Comparison of ENCODE assay signal across 10 mouse cellular contexts in the genomic region with DNA sequence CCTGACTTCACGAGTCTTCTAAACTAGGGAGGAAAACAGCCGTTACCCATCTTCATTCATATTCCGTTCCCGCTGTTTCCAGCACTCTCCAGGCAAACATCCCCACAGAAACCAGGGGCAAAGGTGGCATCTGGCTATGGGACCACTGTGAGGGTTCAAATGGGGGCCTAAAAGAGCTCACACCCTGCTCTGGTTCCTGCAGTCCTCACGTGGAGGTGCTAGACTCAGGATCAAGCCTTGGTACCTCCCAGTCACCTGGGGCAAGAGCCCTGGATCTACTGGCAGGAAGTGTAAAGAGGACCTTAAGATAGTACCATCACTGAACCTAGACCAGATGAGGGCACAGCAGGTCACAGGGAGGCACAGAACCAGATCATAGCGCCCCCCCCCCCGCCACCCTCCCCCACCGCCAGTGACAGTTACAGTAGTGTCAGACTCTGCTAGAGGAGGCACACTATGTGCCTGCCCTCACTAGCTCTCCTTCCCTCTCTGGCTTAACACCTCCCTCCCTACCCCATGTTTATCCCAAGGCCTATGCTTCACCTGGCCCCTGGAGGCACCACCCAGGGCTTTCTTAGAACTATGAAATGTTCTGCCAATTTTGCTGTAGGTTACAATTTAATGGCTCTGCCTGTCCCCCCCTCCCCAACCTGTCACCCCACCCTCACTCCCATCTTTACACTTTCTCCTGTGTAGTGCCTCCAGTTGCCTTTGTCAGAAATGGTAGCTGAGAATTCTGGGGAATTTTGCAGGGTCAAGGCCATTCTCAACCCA. TPM values are rescaled to one million over a fixed set of nuclear protein-coding genes. Genes with fewer than 3 reads are reported as not detected.
DNase-seq lines count a peak whose midpoint lies in the region; ATAC-seq and TF ChIP-seq lines count a peak whose summit lies in the region.
"Had no signal": no experiment of that assay in that cellular context is flagged by ENCODE, and none has a peak within 500 bp of the region (broad histone marks: within the 10 kb centered on the region; RNA-seq: fewer than 3 reads in every experiment).

No protein-coding gene starts in this region.

- peak overlapping the region; percentile 18; the same call in 1 of the 2 replicates for H3K4me2 ChIP-seq in midbrain, postnatal 0 days (ENCODE audit: low read depth, low read length, poor library complexity, severe bottlenecking)
- no peak overlapping the region for H3K4me2 ChIP-seq in midbrain, embryonic 14.5 days (ENCODE audit: low read length)
- peak overlapping the region; percentile 77 for H3K4me2 ChIP-seq in intestine, postnatal 0 days (replicated peaks; ENCODE audit: low read depth)
- peak overlapping the region; percentile 45 for H3K4me2 ChIP-seq in stomach, embryonic 14.5 days (replicated peaks; ENCODE audit: low read depth, low read length)

- WGBS in midbrain, postnatal 0 days = 36% methylated on average over 8 of the region's 8 CpGs
- 41% methylated on average over 8 of the region's 8 CpGs for WGBS in midbrain, embryonic 14.5 days
- WGBS in intestine, postnatal 0 days = 29% methylated on average over 8 of the region's 8 CpGs
- 21% methylated on average over 7 of the region's 8 CpGs for WGBS in stomach, embryonic 14.5 days

- no peak overlapping the region for H3K27ac ChIP-seq in midbrain, postnatal 0 days (ENCODE audit: low read depth, low read length)
- H3K27ac ChIP-seq in midbrain, embryonic 14.5 days (replicated peaks; ENCODE audit: low read depth, low read length) = no peak overlapping the region
- H3K27ac ChIP-seq in intestine, postnatal 0 days (ENCODE audit: low read depth, low read length) = no peak overlapping the region
- no peak overlapping the region for H3K27ac ChIP-seq in stomach, embryonic 14.5 days (ENCODE audit: low read length)
- H3K27ac ChIP-seq: hindbrain, embryonic 10.5 days had no signal

- TF ChIP-seq CTCF in midbrain, postnatal 0 days (IDR thresholded peaks at IDR 0.05) = no peak
- no peak for TF ChIP-seq CTCF in intestine, postnatal 0 days (IDR thresholded peaks at IDR 0.05; ENCODE audit: low read depth)

- DNase-seq in midbrain, postnatal 0 days (ENCODE audit: low spot score) = no peak
- DNase-seq in midbrain, embryonic 14.5 days = no peak
- DNase-seq in layer of hippocampus, postnatal 14 days (ENCODE audit: low spot score in 2 of 2) = no peak
- DNase-seq in gastrocnemius, postnatal 25 days = no peak

- no peak for ATAC-seq in erythroblast, adult 5-6 weeks (replicated peaks; ENCODE audit: low FRiP score, poor library complexity, severe bottlenecking)
- ATAC-seq in midbrain, postnatal 0 days (ENCODE audit: low FRiP score) = no peak
- no peak for ATAC-seq in midbrain, embryonic 14.5 days (ENCODE audit: low FRiP score, low TSS enrichment)
- ATAC-seq in intestine, postnatal 0 days = no peak
- no peak for ATAC-seq in stomach, embryonic 14.5 days (ENCODE audit: insufficient number of reproducible peaks, insufficient read depth, low FRiP score, low read depth)

- H3K4me3 ChIP-seq in erythroblast, embryonic 14.5 days (replicated peaks) = peak overlapping the region; percentile 46
- no peak overlapping the region for H3K4me3 ChIP-seq in midbrain, postnatal 0 days (ENCODE audit: low read depth, low read length)
- H3K4me3 ChIP-seq in midbrain, embryonic 14.5 days (replicated peaks; ENCODE audit: low read depth, low read length) = no peak overlapping the region
- H3K4me3 ChIP-seq in intestine, postnatal 0 days (ENCODE audit: low read depth, low read length) = peak overlapping the region; percentile 31; the same call in 1 of the 2 replicates
- no peak overlapping the region for H3K4me3 ChIP-seq in stomach, embryonic 14.5 days (ENCODE audit: low read depth, low read length)

- peaks cover 55% of the 10 kb centered on the region for H3K4me1 ChIP-seq in erythroblast, embryonic 14.5 days (ENCODE audit: control insufficient read depth)
- H3K4me1 ChIP-seq in midbrain, postnatal 0 days (ENCODE audit: insufficient read depth, low read length) = 0 out of 2 replicates have a peak, but pooled peaks cover 9% of the 10 kb centered on the region
- H3K4me1 ChIP-seq in midbrain, embryonic 14.5 days (ENCODE audit: control insufficient read depth, insufficient read depth, low read length) = no peaks in the 10 kb centered on the region
- H3K4me1 ChIP-seq in intestine, postnatal 0 days (replicated peaks; ENCODE audit: control insufficient read depth, insufficient read depth, low read length) = 0 out of 2 replicates have a peak, but pooled peaks cover 2% of the 10 kb centered on the region
- peaks cover 5% of the 10 kb centered on the region; the same call in 1 of the 2 replicates for H3K4me1 ChIP-seq in stomach, embryonic 14.5 days (ENCODE audit: control insufficient read depth, insufficient read depth, low read length)

- no peaks in the 10 kb centered on the region for H3K9me3 ChIP-seq in erythroblast, embryonic 14.5 days (ENCODE audit: control insufficient read depth, low read length)
- no peaks in the 10 kb centered on the region for H3K9me3 ChIP-seq in midbrain, postnatal 0 days (ENCODE audit: low read length)
- H3K9me3 ChIP-seq in midbrain, embryonic 14.5 days (ENCODE audit: control insufficient read depth, low read length) = no peaks in the 10 kb centered on the region
- no peaks in the 10 kb centered on the region for H3K9me3 ChIP-seq in intestine, postnatal 0 days (ENCODE audit: control insufficient read depth)
- H3K9me3 ChIP-seq in stomach, embryonic 14.5 days (ENCODE audit: control insufficient read depth, low read depth, low read length) = no peaks in the 10 kb centered on the region
- H3K9me3 ChIP-seq: hindbrain, embryonic 10.5 days had no signal

- no peaks in the 10 kb centered on the region; the same call in 1 of the 2 replicates for H3K27me3 ChIP-seq in erythroblast, embryonic 14.5 days (ENCODE audit: control insufficient read depth)
- H3K27me3 ChIP-seq in midbrain, postnatal 0 days (ENCODE audit: insufficient read depth, low read length) = no peaks in the 10 kb centered on the region
- no peaks in the 10 kb centered on the region for H3K27me3 ChIP-seq in midbrain, embryonic 14.5 days (ENCODE audit: control insufficient read depth, insufficient read depth, low read length)
- no peaks in the 10 kb centered on the region for H3K27me3 ChIP-seq in intestine, postnatal 0 days (replicated peaks; ENCODE audit: control insufficient read depth, insufficient read depth, low read length)
- H3K27me3 ChIP-seq in stomach, embryonic 14.5 days (ENCODE audit: control insufficient read depth, insufficient read depth, low read length) = no peaks in the 10 kb centered on the region

- no peak overlapping the region for H3K9ac ChIP-seq in midbrain, postnatal 0 days (replicated peaks; ENCODE audit: low read length, poor library complexity, severe bottlenecking)
- no peak overlapping the region for H3K9ac ChIP-seq in midbrain, embryonic 14.5 days (replicated peaks; ENCODE audit: low read length)
- no peak overlapping the region for H3K9ac ChIP-seq in intestine, postnatal 0 days (ENCODE audit: low read depth, low read length)
- no peak overlapping the region; the same call in 1 of the 2 replicates for H3K9ac ChIP-seq in stomach, embryonic 14.5 days (replicated peaks; ENCODE audit: low read depth, low read length)

- peaks cover 41% of the 10 kb centered on the region for H3K36me3 ChIP-seq in erythroblast, embryonic 14.5 days (ENCODE audit: control insufficient read depth)
- peaks cover 28% of the 10 kb centered on the region for H3K36me3 ChIP-seq in midbrain, postnatal 0 days (ENCODE audit: insufficient read depth, low read length)
- peaks cover 34% of the 10 kb centered on the region for H3K36me3 ChIP-seq in midbrain, embryonic 14.5 days (ENCODE audit: control insufficient read depth, insufficient read depth, low read length)
- H3K36me3 ChIP-seq in intestine, postnatal 0 days (ENCODE audit: control insufficient read depth, insufficient read depth) = peaks cover 24% of the 10 kb centered on the region
- peaks cover 21% of the 10 kb centered on the region for H3K36me3 ChIP-seq in stomach, embryonic 14.5 days (ENCODE audit: control insufficient read depth, insufficient read depth, low read length)

RNA-seq across cellular contexts. Expression of a gene that starts 1.0 kb away (rescaled TPM):
- 0.13 and 0.18 TPM in 2 replicates for polyA plus RNA-seq in erythroblast, embryonic 14.5 days (2012)
- total RNA-seq in erythroblast, adult 5-6 weeks (2015; ENCODE audit: low replicate concordance) = 10.6 and 16.1 TPM in 2 replicates
- total RNA-seq in erythroblast, adult 5-6 weeks (2017; ENCODE audit: low replicate concordance) = 1.5 and 3.1 TPM in 2 replicates
- total RNA-seq in midbrain, postnatal 0 days (2014; rRNA removed) = 0.55 and 1.2 TPM in 2 replicates
- polyA plus RNA-seq in midbrain, postnatal 0 days (2015; fragmentation: Nextera tagmentation; extraction: Ambion mirVana) = 0.20 TPM in 1 of 2 replicates, not detected in the other
- polyA plus RNA-seq in midbrain, embryonic 14.5 days (2014; fragmentation: Nextera tagmentation; extraction: Ambion mirVana) = 0.12 TPM in 1 of 2 replicates, not detected in the other
- polyA plus RNA-seq in intestine, postnatal 0 days (2015; fragmentation: Nextera tagmentation; extraction: Ambion mirVana) = 2.3 and 3.1 TPM in 2 replicates
- polyA plus RNA-seq in stomach, embryonic 14.5 days (2014; fragmentation: Nextera tagmentation; extraction: Ambion mirVana) = 1.7 and 1.9 TPM in 2 replicates
- total RNA-seq in layer of hippocampus, postnatal 14 days (2021) = under 1 TPM; 0.28 to 0.67 TPM
- total RNA-seq in gastrocnemius, postnatal 25 days (2021) = under 1 TPM; 0.20 to 0.48 TPM

RNA-seq across cellular contexts. Expression of a gene that starts 16.1 kb away (rescaled TPM):
- polyA plus RNA-seq in erythroblast, embryonic 14.5 days (2012) = 4.3 and 5.4 TPM in 2 replicates
- total RNA-seq in erythroblast, adult 5-6 weeks (2015; ENCODE audit: low replicate concordance) = 49.8 and 77.7 TPM in 2 replicates
- total RNA-seq in erythroblast, adult 5-6 weeks (2017; ENCODE audit: low replicate concordance) = 113 and 114 TPM in 2 replicates
- total RNA-seq in midbrain, postnatal 0 days (2014; rRNA removed) = 43.6 and 56.4 TPM in 2 replicates
- 44.5 and 46.5 TPM in 2 replicates for polyA plus RNA-seq in midbrain, postnatal 0 days (2015; fragmentation: Nextera tagmentation; extraction: Ambion mirVana)
- polyA plus RNA-seq in midbrain, embryonic 14.5 days (2014; fragmentation: Nextera tagmentation; extraction: Ambion mirVana) = 51.8 and 64.9 TPM in 2 replicates
- 36.6 and 38.0 TPM in 2 replicates for polyA plus RNA-seq in intestine, postnatal 0 days (2015; fragmentation: Nextera tagmentation; extraction: Ambion mirVana)
- 53.4 and 57.1 TPM in 2 replicates for polyA plus RNA-seq in stomach, embryonic 14.5 days (2014; fragmentation: Nextera tagmentation; extraction: Ambion mirVana)
- 10 to 100 TPM; 60.5 to 62.0 TPM for total RNA-seq in layer of hippocampus, postnatal 14 days (2021)
- 10 to 100 TPM; 31.8 to 34.4 TPM for total RNA-seq in gastrocnemius, postnatal 25 days (2021)

RNA-seq across cellular contexts. Expression of a gene that starts 16.2 kb away (rescaled TPM):
- 1.1 and 1.6 TPM in 2 replicates for polyA plus RNA-seq in erythroblast, embryonic 14.5 days (2012)
- total RNA-seq in erythroblast, adult 5-6 weeks (2015; ENCODE audit: low replicate concordance) = 25.2 and 25.3 TPM in 2 replicates
- total RNA-seq in erythroblast, adult 5-6 weeks (2017; ENCODE audit: low replicate concordance) = 45.2 and 57.2 TPM in 2 replicates
- total RNA-seq in midbrain, postnatal 0 days (2014; rRNA removed) = 36.7 and 44.1 TPM in 2 replicates
- 19.3 and 22.2 TPM in 2 replicates for polyA plus RNA-seq in midbrain, postnatal 0 days (2015; fragmentation: Nextera tagmentation; extraction: Ambion mirVana)
- 31.2 and 38.1 TPM in 2 replicates for polyA plus RNA-seq in midbrain, embryonic 14.5 days (2014; fragmentation: Nextera tagmentation; extraction: Ambion mirVana)
- 7.8 and 9.3 TPM in 2 replicates for polyA plus RNA-seq in intestine, postnatal 0 days (2015; fragmentation: Nextera tagmentation; extraction: Ambion mirVana)
- polyA plus RNA-seq in stomach, embryonic 14.5 days (2014; fragmentation: Nextera tagmentation; extraction: Ambion mirVana) = 39.4 and 41.2 TPM in 2 replicates
- 10 to 100 TPM; 54.2 to 56.9 TPM for total RNA-seq in layer of hippocampus, postnatal 14 days (2021)
- 10 to 100 TPM; 14.6 to 16.2 TPM for total RNA-seq in gastrocnemius, postnatal 25 days (2021)

RNA-seq across cellular contexts. Expression of a gene that starts 50.7 kb away (rescaled TPM):
- polyA plus RNA-seq in erythroblast, embryonic 14.5 days (2012) = not detected in 2 replicates
- not detected in 2 replicates for total RNA-seq in erythroblast, adult 5-6 weeks (2015; ENCODE audit: low replicate concordance)
- total RNA-seq in erythroblast, adult 5-6 weeks (2017; ENCODE audit: low replicate concordance) = not detected in 2 replicates
- 7.6 and 7.9 TPM in 2 replicates for total RNA-seq in midbrain, postnatal 0 days (2014; rRNA removed)
- 5.9 and 6.0 TPM in 2 replicates for polyA plus RNA-seq in midbrain, postnatal 0 days (2015; fragmentation: Nextera tagmentation; extraction: Ambion mirVana)
- 20.1 and 21.3 TPM in 2 replicates for polyA plus RNA-seq in midbrain, embryonic 14.5 days (2014; fragmentation: Nextera tagmentation; extraction: Ambion mirVana)
- polyA plus RNA-seq in intestine, postnatal 0 days (2015; fragmentation: Nextera tagmentation; extraction: Ambion mirVana) = not detected in 2 replicates
- not detected in 2 replicates for polyA plus RNA-seq in stomach, embryonic 14.5 days (2014; fragmentation: Nextera tagmentation; extraction: Ambion mirVana)
- under 1 TPM; 0.14 to 0.25 TPM for total RNA-seq in layer of hippocampus, postnatal 14 days (2021)
- not detected for total RNA-seq in gastrocnemius, postnatal 25 days (2021)
- polyA plus RNA-seq: limb, embryonic 11.5 days had no signal

Comparison
In these comparisons a context has a peak if more than half of its experiments do, and no peak if none do; other contexts are left out.
1. H3K4me3 ChIP-seq: peak in erythroblast, embryonic 14.5 days (single experiment) and intestine, postnatal 0 days (single experiment); none in midbrain, postnatal 0 days (single experiment), midbrain, embryonic 14.5 days (single experiment) and stomach, embryonic 14.5 days (single experiment).